Mouse (Mus musculus) frontal cortex, postnatal 10 days (tissue): Measurements from ENCODE around the gene Dr1.
"Not testable (repeated sequence)": the region's sequence is repeated elsewhere in the genome, so short reads cannot be mapped to it uniquely, and the experiment has no call there.

Experiments
- DNase-seq, 2 experiments: peaks; one replicate each; pipeline ENCODE4 v3.0.0; 2022; ENCODE audit warnings: low spot score in 2 of 2, mixed read lengths in 1 of 2

The Dr1 gene

DNA sequence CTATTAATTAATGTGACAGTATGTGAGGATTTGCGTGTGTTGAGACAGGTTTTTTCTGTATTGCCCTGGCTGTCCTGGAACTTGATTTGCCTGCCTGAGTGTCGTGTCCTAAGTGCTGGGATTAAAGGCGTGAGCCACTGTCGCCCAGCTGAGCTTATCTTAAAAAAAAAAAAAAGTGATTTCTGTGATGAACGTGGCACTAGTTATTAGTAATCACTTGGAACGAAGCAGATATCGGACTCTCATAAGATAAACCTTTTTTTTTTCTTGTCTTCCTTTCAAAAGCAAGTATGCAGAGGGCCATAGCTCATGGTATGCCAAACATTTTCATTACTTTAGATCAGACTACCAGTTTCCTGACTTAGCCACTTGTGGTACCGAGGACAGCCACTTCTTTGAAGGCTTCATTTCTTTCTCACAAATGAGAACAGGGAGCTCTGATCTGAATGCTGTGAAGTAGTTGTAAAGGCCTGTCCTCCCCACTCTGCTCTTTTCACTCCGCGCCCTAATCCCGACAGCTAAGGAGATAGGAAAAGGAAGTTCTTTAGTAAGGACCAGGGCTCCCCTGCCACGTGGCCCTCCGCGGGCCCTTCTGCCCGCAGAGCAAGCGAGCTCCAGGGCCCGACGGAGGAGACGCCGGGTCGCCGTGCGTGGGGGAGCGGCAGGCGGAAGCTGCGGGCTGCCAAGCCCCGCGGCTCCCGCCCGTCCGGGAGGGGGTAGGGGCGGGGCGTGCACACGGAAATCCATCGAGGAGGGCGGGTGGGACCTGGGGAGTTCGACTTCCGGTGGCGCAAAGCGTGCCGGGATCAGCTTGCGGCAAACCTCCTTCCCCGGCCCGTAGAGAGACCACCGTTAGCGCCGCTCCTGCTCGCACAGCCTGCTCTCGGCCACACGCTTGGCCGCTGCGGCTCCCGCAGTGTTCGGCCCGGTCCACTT, at the start of gene Dr1:
TSS of gene Dr1 (plus strand) at position 771 of the 936 bp plus-strand sequence.
- DNase-seq: peak; percentile 69 to 85

DNA sequence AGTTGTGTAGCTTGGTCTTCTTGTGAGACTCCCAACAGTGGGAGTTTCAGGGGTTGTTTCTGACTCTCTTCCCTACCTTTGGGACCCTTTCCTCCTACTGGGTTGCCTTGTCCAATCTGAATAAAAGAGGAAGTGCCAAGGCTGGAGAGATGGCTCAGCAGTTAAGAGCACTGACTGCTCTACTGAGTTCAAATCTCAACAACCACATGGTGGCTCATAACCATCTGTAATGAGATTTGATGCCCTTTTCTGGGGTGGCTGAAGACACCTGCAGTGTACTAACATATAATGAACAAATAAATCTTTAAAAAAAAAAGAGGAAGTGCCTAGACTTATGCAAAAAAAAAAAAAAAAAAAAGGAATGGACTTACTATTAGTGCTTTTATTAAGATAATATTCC, 44.6 kb upstream of the Dr1 start:
- no peak for DNase-seq

DNA sequence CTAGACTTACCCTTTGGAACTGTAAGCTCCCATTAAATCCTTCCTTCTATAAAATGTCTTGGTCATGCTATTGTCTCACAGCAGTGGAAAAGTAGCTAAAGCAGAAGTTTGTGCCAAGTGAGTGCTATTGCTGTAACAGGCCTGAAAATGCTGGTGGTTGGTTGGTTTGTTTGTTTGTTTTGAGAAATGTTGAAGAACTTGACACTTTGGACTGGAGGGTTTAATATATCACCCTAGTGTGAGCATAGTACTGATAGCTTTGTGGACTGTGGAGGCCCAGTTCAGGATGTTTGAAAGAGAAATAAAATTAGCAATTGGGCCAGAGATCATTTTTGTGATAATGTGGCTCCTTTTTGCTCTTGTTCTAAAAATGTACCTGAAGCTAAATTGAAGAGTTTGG, 42.5 kb upstream of the Dr1 start:
- DNase-seq: no peak

DNA sequence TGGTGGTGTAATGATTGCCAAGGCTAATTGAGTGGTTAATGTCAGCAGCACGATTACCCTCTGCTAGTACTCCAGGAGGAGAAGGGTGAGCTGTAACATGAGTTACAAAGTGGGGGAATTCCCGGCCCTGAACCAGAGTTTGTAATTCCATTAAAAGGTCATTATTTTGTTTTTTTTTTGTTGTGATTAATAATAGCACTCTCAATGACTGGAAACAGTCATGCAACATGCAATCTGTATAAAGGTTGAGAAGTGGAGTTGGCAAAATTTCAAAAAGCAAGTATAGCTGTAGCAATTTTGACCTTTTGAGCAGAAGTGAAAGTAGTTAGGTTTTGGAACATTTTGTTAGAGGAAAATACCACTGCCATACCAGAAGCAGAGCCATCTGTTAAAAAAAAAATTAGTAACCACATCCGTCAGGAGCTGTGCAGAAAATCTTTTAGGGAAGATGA, 22.4 kb upstream of the Dr1 start:
- DNase-seq: no peak

DNA sequence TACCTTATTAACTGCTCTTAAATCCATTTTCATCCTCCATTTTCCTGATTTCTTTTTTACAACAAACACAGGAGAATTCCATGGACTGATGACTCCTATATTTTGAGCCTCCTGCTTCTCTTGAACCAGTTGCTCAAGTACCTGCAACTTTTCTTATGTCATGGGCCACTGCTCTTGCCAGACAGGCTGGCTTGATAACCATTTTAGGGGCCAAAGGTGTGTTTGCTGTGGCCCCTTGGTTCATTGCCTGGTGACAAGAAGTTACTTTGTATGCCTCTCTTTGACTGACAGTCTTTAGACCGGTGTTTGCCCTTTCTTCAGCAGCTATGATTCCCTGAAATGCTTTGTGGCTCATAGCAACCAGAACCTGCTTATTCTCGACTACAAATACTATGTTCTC, 18.7 kb upstream of the Dr1 start:
- DNase-seq: no peak

DNA sequence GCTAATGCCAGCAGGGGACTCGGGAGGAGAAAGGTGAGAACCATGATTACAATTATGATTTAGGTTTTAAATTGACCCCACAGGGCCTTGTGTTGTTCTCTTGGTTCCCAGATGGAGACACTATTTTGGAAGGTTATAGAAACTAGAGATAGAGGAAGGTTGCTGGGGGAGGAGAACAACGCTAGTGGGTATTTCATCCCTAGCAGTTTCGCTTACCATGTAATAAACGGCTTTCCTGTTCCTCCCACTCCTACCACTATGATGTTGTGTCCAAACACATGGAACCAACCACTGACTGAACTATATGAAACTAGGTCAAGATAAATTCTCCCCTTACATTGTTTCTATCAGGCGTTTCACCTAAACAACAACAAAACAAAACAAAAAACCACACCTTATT, 13.4 kb upstream of the Dr1 start:
- no peak for DNase-seq

DNA sequence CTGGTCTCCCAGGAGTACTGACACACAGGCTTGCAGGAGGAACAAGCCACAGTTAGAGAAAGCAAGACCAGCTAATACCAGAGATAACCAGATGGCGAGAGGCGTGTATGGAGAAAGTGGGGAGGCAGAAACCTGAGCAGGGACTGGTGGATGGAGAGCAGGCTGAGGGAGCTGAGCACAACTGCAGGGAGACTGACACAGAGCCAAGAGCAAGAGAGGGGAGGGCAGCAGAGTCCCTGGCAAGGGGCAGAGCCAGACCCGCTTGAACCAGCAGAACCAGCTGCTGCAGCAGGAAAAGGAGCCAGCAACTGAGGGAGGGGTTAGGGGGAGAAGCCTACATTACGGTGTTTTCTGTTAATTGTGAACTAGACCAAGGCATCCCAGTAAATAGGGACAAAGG, 6.0 kb upstream of the Dr1 start:
- DNase-seq: peak; percentile 15 to 39

DNA sequence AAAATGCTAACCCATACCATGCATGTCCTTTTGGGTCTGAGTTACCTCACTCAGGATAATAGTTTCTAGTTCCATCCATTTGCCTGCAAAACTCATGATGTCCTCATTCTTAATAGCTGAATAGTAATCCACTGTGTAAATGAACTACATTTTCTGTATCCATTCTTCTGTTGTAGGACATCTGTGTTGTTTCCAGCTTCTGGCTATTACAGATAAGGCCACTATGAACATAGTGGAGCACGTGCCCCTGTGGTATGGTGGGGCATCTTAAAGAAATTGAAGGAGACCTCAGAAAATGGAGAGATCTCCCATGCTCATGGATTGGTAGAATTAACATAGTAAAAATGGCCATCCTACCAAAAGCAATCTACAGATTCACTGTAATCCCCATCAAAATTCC, 4.9 kb upstream of the Dr1 start:
- DNase-seq: not testable (repeated sequence)

DNA sequence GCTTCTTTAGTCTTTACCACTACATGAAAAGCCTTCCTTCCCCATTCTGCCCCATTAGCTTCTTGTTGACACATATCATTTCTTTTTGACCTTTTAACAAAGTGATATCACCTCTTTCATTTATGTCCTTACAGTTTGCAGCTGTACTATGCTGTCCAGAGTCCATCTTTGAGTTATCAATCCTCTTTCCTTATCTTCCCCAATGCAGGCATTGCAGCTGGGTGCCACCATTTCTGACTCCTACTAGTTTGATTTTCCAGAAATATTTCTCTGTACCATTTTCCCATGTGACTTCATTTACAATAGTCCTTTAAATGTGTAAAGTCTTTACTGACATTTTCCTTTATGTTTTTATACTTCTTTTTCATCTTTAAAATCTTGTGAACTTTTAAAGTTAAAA, 1.7 kb upstream of the Dr1 start:
- no peak for DNase-seq

DNA sequence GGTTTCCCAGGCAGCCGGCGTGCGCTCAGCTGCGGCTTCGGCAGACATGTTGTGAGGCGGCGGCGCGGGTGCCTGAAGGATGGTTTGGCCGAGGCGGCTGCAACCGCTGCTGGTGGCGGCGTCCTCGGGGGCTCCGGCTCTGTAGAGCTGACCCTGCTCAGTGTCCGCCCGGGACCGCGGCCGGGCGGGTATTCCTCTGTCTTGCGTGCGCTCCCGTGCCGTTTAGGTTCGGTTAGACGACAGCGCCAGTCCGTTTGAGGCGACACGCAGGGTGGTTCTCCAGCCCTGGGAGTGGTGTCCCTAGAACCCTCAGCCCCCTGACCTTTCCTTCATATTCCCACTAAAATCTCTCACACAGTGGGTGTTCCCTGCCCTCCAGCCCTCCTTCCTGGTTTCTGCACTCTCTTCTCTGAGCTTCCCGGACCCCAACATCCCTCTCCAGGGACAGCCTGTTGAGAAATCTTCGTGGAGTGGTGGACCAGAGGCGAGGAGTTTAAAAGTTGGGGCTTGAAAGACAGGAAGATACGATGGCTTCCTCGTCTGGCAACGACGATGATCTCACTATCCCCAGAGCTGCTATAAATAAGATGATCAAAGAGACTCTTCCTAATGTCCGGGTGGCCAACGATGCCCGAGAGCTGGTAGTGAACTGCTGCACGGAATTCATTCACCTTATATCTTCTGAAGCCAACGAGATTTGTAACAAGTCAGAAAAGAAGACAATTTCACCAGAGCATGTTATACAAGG, 540 bp downstream of the Dr1 start:
- DNase-seq: peak in 1 of 2 experiments; percentile 8

DNA sequence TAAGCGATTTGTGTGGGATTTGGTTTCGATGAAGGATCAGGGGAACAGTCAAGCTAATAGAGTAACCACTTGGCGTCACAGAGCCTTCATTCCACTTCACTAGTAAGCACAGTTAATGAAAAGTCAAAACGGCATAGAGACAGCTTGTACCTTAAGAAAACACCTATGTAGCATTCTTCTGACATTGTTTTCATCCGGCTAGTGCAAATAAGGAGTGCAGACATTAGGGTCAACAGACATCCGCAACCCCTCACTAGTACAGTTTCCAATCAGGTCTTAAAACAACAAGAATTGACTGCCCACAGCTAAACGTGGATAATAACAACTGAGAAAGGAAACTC, 1.1 kb downstream of the Dr1 start:
- no peak for DNase-seq

DNA sequence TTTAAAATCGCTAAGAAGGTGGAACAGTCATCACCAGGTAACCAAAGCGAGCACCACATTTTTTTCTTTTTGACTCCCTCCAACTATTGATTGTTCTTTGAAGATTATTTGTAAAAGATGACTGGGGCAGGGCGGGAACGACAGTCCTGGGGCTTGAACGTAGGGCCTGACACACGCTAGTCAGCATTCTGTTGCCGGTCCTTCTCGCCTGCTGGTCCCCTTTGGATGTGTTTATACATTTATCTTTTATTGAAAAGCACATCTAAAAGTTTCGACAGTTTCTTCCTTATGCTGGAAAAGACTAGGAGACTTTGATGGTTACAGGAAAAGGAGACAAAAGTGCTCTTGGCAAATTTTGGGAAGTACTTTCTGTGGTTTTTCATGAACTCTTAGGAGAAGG, 1.7 kb downstream of the Dr1 start:
- DNase-seq: no peak

DNA sequence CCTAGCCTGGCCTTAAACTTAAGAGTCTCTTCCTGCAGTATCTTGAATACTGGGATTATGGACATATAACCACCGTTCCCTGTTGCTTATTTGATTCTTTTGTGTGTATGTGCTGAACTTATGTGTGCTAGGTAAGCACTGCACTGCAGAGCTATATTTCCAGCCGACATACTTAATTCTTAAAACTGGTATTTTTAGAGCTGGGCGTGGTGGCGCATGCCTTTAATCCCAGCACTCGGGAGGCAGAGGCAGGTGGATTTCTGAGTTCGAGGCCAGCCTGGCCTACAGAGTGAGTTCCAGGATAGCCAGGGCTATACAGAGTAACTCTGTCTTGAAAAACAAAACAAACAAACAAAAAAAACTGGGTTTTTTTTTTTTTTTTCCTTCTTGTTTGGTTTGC, 2.6 kb downstream of the Dr1 start:
- not testable (repeated sequence) for DNase-seq

DNA sequence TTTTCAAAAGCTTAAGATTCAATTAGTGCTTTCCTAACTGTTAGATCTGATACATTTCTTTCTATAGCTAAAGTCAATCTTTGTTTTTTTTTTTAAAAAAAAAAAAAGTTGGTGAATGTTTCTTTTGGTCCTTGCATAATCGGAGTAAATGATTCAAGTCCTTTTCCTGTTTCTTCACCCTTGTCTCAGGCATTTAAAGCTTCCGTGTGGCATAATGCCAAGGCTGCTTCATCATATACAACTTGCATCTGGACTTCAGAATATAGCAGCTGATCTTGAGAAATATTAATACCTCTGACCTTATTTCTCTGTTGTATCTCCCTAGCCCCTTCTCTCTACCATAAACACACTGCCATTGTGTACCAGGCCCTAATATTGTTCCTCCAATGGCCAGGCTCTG, 18.3 kb downstream of the Dr1 start:
- no peak for DNase-seq

DNA sequence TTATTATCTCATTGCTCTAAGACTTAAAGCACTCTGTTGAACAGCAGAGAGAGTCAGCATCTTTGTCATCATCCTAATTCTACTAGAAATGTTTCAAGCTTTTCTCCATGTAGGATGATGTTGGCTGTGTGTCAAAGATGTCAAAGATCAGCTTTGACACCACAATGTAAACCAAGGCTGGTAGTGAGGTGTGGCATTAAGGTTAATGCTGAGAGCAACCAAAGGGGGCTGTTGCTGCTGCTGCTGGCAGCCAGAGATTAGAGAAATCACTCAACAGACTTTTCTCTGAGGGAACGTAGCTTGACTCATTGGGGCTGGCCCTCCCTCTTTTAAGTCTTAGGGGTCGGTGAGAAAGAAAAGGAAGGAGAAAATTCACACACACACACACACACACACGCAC, 32.9 kb downstream of the Dr1 start:
- no peak for DNase-seq

DNA sequence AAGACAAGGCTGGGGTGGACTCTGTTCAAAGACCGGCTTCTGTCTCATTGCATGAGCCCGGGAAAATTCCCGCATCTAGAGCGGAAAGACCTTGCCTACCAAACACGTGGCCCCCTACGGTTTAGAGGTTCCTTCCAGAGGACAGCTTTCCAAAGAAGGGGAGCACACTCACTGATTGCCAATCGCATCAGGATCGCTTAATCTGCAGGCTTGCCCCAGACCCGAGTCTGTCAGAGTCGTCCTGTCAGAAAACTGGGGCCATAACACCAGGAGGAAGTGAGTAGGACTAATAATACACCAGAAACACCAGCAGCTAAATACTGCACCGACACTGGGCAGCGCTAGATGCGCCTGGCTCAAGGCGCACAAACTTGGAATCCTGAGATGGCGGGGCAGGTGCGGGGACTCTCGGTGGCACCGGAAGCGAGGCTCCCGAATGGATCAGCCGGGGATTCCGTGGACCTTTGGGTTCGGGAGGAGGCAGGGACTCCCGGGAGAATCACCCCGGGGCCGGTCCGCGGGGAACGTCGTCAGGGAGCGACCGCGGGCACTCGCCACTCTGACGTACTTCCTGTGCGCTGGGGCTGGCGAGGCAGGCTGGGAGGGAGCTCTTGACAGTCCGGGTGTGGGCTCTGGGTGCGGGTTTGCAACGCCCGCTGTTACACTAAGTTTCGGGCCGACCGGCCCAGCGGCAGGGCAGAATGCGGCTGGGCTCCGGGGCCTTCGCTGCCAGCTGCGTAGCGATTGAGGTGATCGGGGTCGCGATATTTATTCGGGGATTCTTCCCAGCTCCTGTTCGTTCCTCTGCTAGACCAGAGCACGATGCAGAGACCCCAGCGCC, 43.7 kb downstream of the Dr1 start, which contains the start of gene Pigg:
TSS of gene Pigg (plus strand) at position 386 of the 841 bp plus-strand sequence.
- DNase-seq: peak; percentile 85 to 92

DNA sequence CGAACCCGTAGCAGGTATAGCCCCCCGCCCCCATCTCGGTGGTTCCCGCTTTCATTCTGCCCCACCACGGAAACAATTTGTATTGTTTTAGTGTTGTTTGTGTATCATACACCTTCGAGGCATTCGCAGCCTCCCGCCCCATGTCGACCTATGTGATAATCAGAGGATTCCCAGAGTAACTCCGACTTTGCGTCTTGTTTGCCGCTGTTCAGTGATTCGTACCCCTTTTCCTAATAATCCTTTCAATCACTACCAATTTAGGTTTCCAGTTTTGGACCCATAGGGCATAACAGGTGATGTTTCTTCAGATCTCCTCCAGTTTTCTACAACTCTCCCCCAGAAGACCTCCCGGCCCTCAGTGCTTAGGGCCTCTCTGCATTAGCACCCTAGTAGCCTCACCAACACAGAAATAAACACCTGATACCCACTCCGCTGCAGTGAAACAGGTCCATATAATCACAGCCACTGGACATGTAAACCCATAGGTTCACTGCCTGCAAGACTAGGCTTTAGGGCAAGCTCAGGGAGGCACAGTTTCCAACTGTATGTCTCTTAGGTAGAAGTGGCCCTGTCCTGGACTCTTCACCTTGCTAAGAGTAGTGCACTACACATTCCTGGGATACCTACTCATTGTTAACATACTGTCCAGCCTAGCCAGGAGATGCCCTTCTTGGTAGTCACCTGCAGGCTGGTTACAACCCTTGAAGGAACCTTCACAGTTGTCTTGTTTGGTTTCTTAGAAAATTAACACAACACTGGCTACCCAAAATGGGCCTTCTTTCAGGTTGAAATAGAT, 44.6 kb downstream of the Dr1 start:
- no peak for DNase-seq
